Mouse (Mus musculus) frontal cortex, adult (tissue): ENCODE measurements around the gene Pax8.

Experiments
- ATAC-seq: cut with Nextera tagmentation; 2 replicates; pipeline ENCODE4 v1.9.2; 2017; ENCODE audit warnings: mild to moderate bottlenecking, moderate library complexity, mixed read lengths; ENCODE audit not compliant: low TSS enrichment

The Pax8 gene

DNA sequence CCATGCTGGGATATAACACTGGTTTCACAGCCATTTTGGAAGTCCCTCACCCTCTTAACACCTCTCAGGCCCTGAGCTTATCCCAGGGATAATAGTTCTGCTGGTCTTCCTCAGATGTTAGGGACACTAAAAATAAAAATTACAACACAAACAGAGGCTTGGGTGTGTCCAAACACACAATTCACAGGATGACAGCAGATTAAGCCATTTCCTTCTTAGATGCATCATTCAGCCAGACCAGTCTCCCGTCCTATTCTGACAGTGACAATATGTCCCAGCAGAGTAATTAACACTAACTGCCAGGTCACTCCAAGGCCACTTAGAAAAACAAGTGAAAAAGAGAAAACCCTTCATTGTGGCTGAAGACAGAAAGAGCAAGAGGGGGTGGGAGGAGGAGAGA lies 8.2 kb downstream of the Pax8 start:
- ATAC-seq, result no peak

DNA sequence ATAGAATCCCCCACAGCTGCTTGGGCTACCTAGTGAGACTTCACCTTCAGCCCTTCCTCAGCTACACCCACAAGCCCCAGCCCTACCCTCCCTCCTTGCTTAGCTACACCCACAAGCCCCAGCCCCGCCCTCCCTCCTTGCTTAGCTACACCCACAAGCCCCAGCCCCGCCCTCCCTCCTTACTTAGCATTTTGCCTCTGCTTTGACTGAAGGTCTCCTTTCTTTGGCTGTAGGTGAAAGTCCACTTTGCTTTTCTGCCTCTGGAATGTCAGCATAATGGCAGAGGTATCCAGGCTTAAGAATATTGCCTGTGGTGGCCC lies 14.6 kb downstream of the Pax8 start:
- no peak for ATAC-seq

DNA sequence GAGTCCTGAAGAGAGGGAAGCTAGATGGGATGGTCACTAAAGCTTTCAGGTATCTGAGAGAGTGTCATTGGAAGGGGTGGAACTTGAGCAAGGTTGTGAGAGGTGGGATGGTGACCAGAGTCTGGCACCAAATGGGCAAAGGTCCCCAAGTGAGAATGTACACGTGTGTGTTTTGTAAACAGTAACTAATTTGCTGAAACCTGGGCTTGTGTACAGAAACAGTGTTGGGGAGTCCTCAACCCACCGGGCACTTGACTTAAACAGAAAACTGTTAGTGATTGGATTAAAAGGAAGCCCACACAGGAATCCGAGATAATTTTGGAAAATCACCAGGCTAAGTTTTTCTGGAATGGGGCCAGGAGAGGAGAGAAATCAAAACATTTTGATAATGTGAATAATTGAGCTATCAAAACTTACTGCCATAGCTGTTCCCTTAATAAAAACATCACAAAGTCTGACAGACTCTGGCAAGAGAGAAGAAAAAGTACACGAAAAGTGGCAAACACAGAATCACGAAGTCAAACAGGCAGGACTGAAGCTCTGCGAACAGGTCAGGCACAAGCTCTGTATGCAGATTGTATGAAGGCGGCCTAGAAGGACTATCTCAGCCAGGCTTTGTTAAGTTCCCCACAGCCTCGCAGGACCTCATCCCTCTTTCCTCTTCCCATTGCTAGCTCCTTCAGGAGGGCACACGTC lies 15.1 kb downstream of the Pax8 start:
- no peak for ATAC-seq

DNA sequence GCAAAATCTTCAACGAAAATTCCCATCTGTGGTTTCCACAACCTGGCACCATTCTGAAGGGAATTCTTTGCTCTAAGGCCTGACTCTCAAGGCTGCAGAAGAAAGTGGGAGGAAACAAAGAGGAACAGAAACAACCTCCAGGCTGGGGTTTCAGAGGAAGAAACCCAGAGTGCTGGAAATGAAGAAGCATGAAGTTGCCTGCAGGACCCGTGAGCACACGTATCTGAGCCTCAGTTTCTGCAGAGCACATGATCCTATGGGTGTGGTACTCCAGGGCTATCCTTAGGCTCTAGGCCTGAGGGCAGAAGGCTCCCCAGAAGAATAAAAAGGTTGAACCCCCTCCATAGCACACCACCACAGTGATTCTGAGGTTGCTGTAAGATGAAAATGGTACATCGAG lies 18.6 kb downstream of the Pax8 start:
- no peak for ATAC-seq

DNA sequence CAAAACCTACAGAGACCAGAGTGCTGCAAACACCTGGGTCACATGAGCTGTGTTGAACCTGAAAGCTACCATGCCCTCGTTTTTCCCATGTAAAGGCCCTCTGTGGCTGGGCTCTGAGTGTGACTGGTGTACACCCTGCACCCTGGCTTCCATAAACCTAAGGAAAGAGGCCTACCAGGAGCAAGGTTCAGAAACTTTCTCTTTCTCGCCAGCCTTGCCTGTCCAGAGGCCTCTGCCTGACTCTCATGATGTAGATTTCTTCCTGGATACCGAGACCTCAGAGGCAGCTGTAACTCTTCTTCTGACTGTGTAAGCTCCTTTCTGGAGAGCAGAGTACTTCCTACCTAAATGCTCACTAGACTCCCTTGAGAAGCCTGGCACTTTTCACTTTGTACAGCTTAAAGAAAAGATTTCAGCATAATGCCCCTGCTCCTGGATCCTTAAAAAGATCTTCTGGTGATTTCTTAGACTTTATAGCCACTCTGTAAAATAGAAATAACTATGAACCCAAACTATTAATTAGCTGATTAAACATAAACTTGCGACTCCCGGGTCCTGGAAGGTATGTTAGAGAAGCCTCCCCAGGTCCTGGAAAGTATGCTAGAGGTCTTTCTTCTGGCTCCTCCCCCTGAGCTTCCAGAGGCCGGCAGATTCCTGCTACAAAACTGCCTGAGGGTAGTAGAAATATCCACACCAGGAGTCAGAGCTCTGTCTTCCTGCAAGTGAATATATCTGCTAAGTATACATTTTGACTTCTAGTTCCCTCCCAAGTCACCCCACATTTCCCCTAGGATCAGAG lies 20.1 kb downstream of the Pax8 start:
- no peak for ATAC-seq

DNA sequence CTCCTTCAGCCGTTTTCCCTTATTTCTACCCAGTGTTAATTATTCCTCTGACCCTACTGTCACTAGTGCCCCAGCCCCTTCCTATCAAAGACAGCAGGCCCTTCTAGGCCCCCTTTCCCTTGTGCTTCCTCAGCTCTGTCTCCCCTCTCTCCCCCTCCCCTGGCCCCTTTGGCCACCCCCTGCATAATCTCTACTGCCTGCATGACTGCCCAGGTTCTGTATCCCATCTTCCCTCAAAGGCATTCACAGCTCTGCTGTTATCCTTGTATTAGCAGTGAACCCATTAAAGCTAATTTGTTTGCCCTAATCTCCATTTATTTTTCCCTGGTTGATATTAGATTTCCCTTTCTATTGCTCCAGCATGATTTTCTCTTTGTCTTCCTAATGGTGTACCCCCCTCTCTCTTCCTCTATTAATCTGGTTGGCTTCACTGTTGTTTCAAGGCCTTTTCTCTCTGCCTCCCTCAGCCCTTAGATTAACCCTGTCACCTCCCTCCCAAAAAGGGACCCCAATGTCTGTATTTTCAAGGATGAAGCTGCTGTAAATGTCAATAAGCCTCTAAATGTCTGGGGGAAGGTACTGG lies 20.9 kb downstream of the Pax8 start:
- no peak for ATAC-seq

DNA sequence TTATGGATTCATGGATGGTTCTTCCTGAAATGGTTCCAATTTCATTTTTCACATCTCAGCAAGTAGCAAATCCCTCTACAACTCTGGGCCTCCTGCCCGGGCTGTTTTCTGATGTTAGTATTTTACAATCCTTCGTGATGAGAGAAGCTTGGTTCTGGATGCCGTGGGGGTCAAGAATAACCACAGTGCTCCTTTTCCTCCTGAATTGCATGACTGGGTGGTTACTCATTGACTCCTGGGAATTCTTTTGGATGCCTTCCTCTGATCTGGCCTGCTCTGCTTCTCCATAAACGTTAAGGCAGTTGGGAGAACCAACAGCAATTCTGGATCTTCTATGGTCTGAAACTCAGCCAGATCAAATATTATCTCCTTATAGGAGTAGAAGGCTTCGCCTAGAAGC lies 22.2 kb downstream of the Pax8 start:
- no peak for ATAC-seq

DNA sequence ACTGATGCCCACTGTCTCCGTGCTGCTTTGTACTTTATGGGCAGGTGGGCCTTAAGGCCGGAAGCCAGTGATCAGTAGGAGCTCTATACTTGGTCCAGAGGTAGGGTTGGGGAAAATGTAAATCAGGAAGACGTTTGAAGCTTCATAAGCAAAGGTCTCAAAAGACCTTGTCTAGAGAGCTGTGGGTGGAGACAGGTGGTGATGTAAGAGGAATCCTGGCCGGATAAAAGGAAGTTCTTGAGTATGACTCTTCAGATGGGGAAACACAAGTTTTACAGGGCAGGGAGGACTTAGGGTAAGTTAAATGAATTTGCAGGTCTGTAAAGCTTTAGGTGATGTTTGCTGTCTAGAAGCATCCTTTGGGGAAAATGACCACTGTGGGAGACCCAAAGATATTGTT lies 26.3 kb downstream of the Pax8 start:
- ATAC-seq, result no peak

DNA sequence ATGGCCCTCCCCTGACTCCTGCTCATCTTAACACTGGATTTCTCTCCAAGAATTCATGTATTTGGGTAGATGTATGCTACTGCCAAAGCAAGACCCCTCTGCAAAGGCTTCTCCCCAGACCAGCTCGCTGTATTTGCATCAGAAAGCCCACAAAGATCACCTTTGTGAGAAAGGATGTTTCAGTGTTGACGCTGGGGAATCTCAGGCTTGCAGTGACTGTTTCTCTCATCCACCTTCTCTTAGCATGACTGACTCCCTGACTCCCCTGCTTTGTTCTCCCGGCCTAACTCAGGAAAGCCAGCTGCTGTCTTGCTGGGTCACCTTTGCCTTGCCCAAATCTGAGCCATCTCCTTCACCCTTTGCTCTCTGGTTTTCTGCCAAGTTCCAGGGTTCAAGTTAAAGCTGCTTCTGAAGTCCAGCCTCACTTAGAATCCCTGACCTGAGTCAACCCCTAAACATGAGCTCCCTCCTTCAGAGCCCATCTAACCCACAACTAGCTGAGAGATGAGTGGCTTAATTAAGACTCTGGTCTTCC lies 32.1 kb downstream of the Pax8 start:
- ATAC-seq, result no peak

DNA sequence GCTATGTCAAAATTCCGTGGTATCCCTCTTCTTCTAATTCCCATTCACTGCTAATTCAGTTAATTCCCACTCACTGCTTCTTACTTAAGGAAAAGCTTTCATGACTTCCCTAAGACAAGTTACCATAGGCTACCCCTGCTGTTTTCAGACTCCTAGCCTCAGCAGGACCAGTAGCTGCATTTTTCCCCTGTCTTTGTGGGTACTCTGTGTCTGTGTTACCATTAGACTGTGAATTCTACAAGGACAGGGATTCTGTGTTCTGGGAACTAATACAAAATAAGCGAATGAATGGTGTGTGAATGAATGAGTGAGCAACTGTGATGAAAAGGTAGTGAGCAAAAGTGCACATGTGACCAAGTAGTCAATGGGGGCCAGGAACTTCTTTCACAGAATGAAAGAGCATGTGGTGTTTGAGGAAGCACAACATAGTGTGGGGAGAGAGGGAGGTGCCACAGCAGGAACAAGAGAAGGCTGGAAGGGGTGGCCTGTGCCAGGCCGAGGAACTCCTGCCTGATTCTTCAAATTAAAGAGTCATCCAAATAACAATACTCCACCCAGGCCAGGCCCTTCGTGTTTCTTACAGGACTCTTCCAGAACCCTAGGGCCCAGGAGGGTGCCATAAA lies 33.0 kb downstream of the Pax8 start:
- no peak for ATAC-seq

DNA sequence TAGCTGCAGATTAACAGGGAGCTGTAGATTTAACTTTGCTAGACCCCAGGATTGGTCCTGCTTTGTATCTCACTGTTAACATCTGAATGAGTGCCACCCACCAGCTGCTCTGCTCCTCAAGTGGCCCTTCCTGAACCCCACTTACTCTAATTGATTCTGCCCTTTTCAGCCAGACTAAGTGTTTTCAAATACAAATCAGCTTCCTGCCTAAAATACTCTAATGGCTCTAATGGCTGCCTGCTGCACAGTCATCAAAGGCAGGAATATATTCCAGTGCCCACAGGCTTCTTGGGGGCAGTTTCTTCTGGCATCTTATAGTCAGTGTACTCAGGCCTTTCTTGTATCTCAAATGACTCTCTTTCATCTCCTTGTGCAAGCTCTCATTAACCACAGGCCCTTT lies 33.5 kb downstream of the Pax8 start:
- ATAC-seq, result no peak

DNA sequence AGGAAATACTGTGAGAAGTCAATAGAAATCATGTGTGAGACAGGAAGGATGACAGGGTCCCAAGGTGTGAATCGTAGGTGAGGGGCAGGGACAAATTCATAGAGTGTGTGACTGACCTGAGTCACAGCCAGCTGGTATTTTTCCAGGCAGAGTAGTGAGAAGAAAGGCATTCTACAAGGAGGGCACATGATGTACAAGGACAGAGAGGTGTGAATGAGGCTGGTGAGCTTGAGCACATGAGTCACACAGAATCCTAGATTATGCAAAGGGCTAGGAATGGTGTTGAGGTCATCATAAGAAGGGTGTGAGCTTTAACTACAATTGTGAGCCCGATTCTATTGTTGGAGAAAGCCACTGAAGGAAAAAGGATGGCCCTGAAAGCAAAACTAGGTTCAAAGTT lies 35.3 kb downstream of the Pax8 start:
- ATAC-seq, result no peak

DNA sequence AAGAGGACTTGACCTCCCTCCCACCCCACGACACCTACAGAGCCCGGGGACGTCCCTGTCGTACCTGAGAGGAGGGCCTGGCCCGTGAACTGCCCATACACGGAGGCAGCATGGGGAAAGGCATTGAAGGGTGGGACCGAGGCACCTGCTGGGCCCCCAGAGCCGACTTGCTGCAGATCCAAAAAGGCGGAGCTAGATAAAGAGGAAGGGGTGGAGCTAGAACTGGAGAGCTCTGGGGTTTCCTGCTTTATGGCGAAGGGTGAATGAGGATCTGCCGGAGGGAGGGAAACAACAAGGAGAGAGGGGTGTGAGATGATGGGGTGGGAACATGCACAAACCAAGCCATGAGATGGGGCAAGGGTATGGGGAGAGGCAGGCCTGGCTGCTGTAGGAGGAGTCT lies 39.7 kb downstream of the Pax8 start:
- no peak for ATAC-seq

DNA sequence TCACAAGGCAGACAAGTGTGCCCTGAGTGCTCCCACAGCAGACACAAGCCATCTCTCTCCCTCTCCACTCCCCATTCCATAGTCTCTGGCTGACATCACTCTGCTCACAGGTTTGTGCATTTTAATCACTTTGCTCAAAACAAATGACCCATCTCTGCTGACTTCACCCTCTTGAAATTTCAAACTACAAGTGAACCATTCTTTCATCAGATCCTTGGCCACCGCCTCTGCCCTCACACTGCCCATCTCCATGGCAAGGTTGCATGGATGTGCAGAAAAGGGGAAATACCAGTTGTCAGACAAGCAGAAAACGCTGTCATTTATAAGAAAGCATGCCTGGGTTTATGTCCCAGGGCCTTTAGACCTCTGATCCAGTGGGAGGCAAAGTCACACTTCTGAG lies 40.7 kb downstream of the Pax8 start:
- ATAC-seq, result no peak

DNA sequence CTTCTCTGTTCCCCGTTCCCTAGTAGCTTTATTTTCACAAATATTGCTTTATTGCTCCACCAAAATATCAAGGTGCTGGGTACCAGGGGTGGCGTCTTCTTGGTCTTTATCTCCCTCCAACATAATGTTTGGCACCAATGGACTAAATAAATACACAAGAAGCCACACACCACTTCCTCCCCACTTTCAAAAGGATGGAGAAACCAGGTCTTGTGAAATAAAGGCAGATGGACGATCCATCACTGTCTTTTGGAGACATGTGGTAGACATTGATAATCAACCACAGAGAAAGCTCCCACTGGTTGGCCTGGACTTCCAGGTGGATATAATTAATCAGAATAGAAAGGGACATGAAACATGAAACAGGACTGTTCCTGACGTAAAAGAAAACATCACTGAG lies 45.6 kb downstream of the Pax8 start:
- ATAC-seq, result no peak

DNA sequence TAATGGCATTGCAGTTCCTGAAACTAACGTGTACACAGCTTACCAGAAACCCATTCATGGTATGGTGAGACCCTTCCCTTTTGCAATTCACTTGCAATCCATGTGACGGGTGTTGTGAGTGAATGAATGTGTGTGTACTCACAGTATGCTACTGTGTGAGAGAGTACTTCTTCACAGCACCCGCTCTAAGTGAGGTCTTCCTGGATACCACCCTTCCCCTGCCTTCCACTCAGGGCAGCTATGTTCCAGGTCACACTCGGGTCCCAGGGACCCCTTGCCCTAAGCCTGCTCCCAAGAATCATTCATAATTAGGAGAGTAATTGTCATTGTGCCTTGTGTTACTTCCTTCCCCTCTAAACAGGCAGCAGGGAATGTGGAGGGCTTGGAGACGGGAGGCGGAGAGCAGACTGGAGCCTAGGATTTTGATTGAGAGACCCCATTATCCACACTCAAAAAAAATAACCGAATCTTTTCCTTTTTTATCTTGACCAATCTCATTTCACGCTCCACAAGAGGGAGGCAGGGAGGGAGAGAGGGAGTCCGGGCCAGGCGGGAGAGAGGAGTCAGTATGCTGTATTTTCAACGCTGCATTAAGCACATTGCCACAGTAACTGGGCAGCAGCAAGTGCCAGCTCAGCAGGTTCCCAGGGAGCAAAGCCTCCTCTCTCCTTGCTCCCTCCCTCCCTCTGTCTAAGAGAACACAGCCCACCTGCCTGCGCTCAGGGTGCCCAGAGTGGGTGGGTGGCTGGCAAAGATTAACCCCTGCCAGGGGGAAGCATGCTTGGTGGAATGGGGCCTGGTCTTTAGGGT lies 47.3 kb downstream of the Pax8 start:
- ATAC-seq, result no peak

DNA sequence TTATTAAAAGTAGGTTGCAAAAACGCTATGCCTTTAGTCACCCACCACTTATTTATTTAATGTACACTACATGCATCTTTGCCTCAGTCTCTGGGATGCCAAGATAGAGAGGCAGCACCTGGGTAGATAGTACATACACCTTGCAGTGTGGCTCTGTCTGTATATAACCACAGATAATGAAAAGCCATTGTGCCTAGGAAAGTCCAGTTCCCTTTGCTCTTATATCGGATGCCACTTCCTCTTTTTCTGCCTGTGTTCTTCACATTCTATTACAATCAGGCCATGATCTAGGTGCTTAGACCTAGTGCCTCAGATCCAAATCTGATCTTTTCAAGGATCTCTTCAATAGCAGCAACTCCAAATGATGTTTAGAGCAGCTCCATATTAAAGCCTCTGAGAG lies 49.8 kb downstream of the Pax8 start:
- no peak for ATAC-seq

DNA sequence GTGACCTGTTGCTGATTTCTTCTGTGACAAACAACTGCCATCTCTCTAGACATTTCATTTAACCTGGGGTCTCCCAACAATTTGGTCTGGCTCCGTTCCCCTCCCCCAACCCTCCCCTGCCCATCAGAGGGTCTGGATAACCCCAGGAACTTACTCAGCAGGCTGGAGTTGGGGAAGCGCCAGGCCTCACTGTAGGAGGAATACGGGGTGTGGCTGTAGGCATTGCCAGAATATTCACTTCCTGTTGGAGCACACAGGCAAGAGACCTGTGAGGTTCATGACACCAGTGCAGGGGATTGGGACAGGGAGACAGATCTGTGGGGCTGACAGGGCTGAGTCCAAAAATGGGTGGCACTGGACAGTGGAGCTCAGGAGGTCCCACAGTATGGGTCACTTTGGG lies 52.6 kb downstream of the Pax8 start:
- no peak for ATAC-seq

DNA sequence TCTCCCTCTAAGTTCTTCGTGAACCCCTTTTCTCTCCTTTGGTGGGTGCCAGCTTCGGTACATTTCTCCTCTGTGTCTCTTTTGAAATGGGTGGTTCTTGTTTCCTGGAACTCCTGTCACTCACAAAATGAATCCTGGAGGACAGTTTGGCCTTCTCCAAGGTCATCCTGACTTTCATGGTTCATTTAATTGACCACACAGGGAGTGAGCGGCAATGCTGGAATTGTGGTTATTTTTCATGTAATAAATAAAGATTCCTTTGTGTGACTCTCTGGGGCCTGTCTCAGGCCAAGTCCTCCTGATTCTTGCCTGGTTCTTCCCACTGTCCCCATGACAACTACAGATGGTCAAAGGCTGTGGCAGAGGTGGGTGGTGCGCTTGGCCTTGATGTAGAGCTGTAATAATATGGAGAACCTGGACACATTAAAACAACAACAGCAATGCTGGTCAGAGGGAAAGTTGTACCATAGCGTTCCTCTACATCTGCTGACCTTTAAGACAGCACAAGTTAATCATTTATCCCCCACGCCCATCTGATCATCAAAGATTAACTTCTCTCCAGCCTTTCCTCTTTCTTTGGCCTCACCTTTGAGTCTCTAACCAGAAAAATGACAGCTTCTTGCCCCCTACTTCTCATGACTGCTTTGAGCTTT lies 54.1 kb downstream of the Pax8 start:
- no peak for ATAC-seq

DNA sequence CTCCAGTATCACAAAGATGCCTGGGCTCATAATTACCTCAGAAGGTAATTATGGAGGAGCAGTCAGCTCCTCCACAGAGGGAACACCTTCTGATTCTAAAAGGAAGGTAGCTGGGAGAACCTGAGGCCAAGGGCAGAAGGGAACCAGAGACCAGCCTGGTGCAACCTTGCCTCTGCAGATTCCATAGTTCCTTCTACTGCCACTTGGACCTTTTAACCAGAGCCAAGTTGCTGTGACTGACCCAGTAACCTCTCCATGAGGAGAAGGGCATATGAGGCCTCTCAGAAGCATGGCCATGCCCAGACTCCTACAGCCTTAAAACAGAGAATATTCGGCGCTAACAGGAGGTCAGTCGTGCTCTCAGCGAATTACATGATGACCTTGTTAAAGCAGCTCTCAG lies 57.8 kb downstream of the Pax8 start:
- no peak for ATAC-seq

DNA sequence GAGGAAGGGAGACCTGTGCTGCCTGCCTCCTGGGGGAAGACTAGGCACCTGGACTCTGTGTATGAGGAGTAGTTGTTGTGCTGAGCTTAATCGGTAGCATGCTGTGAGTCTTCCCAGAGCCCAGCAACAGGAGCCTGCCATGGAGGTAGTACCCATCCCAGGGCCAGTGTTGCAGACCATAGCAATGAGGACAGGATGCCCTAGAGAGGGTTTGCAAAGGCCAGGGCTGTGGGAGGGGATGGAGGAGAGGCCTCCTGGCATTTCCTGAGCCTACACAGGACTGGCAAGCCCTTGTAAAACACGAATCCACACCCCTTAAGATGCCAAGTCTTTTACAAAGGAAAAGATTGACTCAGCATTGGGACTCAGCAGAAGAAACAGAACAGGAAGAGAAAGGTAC lies 58.3 kb downstream of the Pax8 start:
- ATAC-seq, result no peak
